Mouse (Mus musculus) forebrain, embryonic 12.5 days (tissue): ENCODE measurements at regions not wholly inside any gene's neighbourhood (a gene's known extent, or its start where the extent isn't known, plus 50 kb on each side); places are given as distances from the start of the nearest gene placed in this dataset.

ENCODE experiments used
- ATAC-seq: fragments of 200-750 bp; cut with Nextera tagmentation; 2 replicates; pipeline ENCODE4 v1.8.0; 2017; ENCODE audit warnings: moderate TSS enrichment; ENCODE audit not compliant: low FRiP score
- H3K27ac ChIP-seq: fragments of 300-500 bp; sonication (generic); 2 replicates; pipeline ENCODE4 v1.5.1; 2016; ENCODE audit warnings: mild to moderate bottlenecking
- H3K27me3 ChIP-seq: fragments of 300-500 bp; sonication (generic); 2 replicates; pipeline ENCODE4 v1.6.1; 2016; ENCODE audit warnings: mild to moderate bottlenecking
- H3K36me3 ChIP-seq: fragments of 300-500 bp; sonication (generic); replicated peaks from 2 replicates; pipeline ENCODE4 v1.6.1; 2016; ENCODE audit warnings: mild to moderate bottlenecking
- H3K4me1 ChIP-seq: fragments of 300-500 bp; sonication (generic); 2 replicates; pipeline ENCODE4 v1.6.1; 2016
- H3K4me2 ChIP-seq: fragments of 300-500 bp; sonication (generic); 2 replicates; pipeline ENCODE4 v1.6.1; 2016; ENCODE audit warnings: mild to moderate bottlenecking, moderate library complexity
- H3K4me3 ChIP-seq: fragments of 300-500 bp; sonication (generic); replicated peaks from 2 replicates; pipeline ENCODE4 v1.5.1; 2016; ENCODE audit warnings: mild to moderate bottlenecking
- H3K9ac ChIP-seq: fragments of 300-500 bp; sonication (generic); 2 replicates; pipeline ENCODE4 v1.6.1; 2016; ENCODE audit warnings: mild to moderate bottlenecking
- H3K9me3 ChIP-seq: fragments of 300-500 bp; sonication (generic); 2 replicates; pipeline ENCODE4 v1.6.1; 2016
- WGBS: fragments of 180-500 bp; shearing (Covaris S2); methylation state at CpG from one replicate; pipeline ENCODE4 v1.1.7; 2016; 5-methylcytosine and 5-hydroxymethylcytosine counted together

DNA sequence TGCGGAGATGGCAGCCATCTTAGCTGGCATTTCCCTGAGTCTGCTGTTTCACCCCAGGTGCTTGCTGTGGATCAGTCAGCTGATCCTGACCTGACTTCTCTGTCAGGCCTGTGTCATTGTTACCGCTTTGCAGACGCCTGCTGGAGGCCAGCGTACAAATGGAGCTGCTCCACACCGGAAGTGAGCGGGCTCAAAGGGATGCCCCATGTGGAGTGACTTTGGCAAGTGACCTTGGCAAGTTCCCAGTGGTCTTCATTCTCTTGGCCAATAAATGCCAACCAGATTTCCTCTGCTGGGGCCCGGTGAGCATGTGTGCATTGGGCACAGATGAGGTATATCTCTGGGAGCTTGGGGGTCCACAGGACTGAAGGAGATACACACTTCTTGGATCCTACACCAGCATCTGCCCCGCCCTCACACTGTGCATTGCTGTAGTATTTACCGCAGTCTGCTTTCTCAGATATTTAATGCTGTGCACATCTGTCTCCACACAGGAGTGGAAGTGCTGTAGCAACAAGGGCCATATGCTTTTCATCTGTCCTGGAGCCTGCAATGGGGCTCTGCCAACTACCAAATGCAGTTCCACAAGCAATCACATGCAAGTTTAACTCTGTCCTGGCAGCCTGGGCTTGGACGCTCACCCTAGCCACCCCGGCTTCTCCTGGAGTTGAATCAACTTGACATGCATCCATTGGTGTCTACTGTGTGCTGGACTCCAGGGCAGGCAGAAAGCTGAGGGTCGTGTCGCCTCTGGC, 202.7 kb downstream of the Cdh26 start:
- Histone ChIP-seq H3K27ac (no peak overlapping the region), H3K4me3 (no peak overlapping the region), H3K9ac (no peak overlapping the region), H3K4me1 (peaks cover 40% of the 10 kb centered on the region), H3K4me2 (no peak overlapping the region), H3K9me3 (no peaks in the 10 kb centered on the region), H3K36me3 (no peaks in the 10 kb centered on the region), H3K27me3 (peaks cover 15% of the 10 kb centered on the region; the same call in 1 of the 2 replicates)
- 88% methylated on average over 13 of the region's 13 CpGs for WGBS
- no peak for ATAC-seq

DNA sequence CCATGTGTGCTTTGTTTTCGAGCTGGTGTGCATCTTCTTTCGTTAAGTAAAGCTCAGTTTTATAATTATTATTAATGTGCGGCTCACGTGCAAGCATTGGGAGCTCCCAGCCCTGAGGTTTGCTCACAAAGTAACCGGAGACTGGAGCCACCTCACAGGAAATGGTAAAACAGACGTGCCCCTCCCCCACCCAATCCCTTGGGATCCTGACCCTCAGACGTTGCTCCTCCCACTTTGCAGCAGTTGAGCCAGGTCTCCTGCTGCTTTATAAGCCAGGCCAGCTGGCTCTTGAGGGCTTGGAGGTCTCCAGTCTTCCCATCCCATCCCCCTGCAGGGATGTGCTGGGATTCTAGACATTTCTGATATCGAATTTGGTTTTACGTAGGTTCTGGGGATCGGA, 203.8 kb downstream of the Cdh26 start:
- no peak for ATAC-seq
- Histone ChIP-seq H3K4me1 (peaks cover 33% of the 10 kb centered on the region), H3K27ac (no peak overlapping the region), H3K4me2 (no peak overlapping the region), H3K9ac (no peak overlapping the region), H3K4me3 (no peak overlapping the region), H3K27me3 (peaks cover 17% of the 10 kb centered on the region; the same call in 1 of the 2 replicates), H3K9me3 (no peaks in the 10 kb centered on the region), H3K36me3 (no peaks in the 10 kb centered on the region)
- 63% methylated on average over 10 of the region's 10 CpGs for WGBS

DNA sequence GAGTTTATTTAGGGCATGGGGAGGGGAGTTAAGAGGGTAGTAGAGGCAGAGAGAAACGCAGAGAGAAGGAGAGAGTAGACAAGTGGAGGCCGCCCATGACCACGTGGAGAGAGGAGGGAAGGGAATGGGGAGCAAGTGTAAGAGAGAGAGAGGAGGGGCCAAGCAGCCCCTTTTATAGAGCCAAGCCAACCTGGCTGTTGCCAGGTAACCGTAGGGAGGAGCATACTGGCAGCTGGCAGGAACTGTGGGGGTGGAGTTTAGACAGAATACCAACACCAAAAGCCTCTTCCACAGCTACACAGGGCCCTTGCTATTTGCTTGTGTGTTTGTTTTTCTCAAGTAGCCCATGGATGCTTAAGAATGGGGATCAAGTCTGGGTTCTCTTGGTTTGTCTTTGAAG, 205.4 kb downstream of the Cdh26 start:
- no peaks in the 10 kb centered on the region for H3K9me3 ChIP-seq
- no peak overlapping the region for H3K4me3 ChIP-seq
- peak; percentile 67; the same call in 1 of the 2 replicates for ATAC-seq
- H3K27me3 ChIP-seq, result peaks cover 30% of the 10 kb centered on the region
- H3K4me2 ChIP-seq, result no peak overlapping the region
- H3K27ac ChIP-seq, result no peak overlapping the region
- H3K9ac ChIP-seq, result no peak overlapping the region; the same call in 1 of the 2 replicates
- 32% methylated on average over 4 of the region's 4 CpGs for WGBS
- peaks cover 33% of the 10 kb centered on the region for H3K4me1 ChIP-seq
- no peaks in the 10 kb centered on the region for H3K36me3 ChIP-seq

DNA sequence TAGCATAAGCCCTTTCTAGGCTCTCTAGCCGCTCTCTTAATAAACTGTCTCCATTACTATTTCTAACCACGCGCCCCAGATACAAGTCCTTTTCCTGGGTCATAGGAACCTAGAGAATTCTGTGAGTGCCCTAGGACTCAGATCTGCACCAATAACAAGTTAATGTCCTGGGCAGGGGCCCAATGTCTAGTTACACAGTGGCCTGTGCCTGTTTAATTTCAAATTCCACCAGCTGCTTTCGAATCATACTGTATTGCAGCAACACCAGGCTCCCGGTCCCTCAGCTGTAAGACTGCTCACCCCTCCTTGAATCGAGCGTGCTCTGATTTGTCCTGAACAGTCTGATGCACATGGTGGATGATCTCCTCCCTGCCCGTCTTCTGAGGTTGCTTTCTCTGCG, 206.6 kb downstream of the Cdh26 start:
- no peak overlapping the region for H3K4me2 ChIP-seq
- H3K9me3 ChIP-seq, result no peaks in the 10 kb centered on the region
- H3K36me3 ChIP-seq, result no peaks in the 10 kb centered on the region
- no peak overlapping the region for H3K4me3 ChIP-seq
- no peak overlapping the region for H3K27ac ChIP-seq
- no peak for ATAC-seq
- 90% methylated on average over 9 of the region's 9 CpGs for WGBS
- H3K9ac ChIP-seq, result no peak overlapping the region
- peaks cover 35% of the 10 kb centered on the region for H3K27me3 ChIP-seq
- H3K4me1 ChIP-seq, result peaks cover 33% of the 10 kb centered on the region

DNA sequence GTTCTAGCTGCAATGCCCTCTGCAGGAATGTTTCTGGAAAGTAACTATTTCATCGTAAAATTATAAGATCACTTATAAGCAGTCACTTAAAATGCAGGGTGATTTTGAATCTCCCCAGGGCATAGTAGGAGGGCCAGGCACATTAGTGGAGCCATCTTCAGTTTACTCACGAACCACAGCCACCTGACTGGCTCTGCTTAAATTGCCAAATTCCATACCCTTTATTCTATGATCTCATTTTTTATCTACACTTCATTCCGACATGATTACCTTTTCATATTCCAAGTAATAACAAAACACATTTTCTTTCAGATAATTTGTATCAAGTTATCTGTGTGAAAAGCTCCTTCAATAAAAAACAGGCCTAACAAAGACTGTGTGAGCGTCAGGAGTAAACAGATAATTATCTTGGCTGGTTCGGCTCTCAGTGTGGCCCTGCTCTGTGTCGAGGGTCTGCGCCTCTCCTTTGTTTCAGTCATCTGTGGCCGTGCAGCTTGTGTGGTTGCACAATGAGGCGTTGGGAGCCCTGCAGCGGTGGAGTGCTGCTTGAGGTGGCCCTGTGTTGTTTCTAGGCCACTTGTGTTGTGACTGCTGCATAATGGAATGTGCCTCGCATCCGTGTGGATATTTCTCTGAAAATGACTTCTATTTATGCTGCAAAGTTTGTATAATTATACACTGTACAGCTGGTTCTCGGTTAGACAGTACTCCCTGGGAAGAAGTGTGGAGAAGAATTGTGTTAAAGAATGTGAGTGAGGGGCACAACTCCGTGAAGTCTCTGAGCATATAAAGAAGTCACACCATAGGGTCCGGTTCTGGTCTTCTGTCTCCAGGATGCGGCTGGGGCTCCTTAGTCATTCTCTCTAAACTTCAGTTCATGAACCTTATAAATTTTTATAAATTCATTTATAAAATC, 212.1 kb downstream of the Cdh26 start:
- peak; percentile 86; the same call in 1 of the 2 replicates for ATAC-seq
- Histone ChIP-seq H3K36me3 (no peaks in the 10 kb centered on the region), H3K27me3 (peaks cover 50% of the 10 kb centered on the region), H3K9me3 (no peaks in the 10 kb centered on the region), H3K9ac (no peak overlapping the region), H3K27ac (no peak overlapping the region), H3K4me2 (0 out of 2 replicates have a peak overlapping the region, but pooled peaks have one; percentile 10), H3K4me3 (no peak overlapping the region), H3K4me1 (peaks cover 6% of the 10 kb centered on the region)
- 16% methylated on average over 16 of the region's 16 CpGs for WGBS

DNA sequence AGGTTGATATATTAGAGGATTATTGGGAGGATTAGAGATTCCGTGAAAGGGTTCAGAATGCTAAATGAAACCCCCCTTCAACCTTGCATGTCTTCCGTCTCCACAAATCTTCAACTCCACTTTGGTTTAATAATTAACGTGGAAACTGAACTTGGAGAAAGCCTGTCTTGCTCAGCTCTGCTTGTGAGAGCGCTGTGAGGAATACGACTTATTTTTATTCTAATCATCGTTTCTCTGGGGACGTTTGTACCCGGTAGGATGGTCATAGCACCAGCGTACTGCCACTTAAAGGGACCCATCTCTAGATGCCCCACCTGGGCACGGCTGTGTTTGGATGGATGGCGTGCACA, 212.7 kb downstream of the Cdh26 start:
- H3K9me3 ChIP-seq, result no peaks in the 10 kb centered on the region
- no peak overlapping the region for H3K9ac ChIP-seq
- no peak overlapping the region for H3K4me3 ChIP-seq
- H3K27ac ChIP-seq, result no peak overlapping the region
- WGBS, result 66% methylated on average over 11 of the region's 11 CpGs
- H3K36me3 ChIP-seq, result no peaks in the 10 kb centered on the region
- H3K4me1 ChIP-seq, result peaks cover 6% of the 10 kb centered on the region
- peaks cover 46% of the 10 kb centered on the region for H3K27me3 ChIP-seq
- no peak for ATAC-seq
- H3K4me2 ChIP-seq, result no peak overlapping the region

DNA sequence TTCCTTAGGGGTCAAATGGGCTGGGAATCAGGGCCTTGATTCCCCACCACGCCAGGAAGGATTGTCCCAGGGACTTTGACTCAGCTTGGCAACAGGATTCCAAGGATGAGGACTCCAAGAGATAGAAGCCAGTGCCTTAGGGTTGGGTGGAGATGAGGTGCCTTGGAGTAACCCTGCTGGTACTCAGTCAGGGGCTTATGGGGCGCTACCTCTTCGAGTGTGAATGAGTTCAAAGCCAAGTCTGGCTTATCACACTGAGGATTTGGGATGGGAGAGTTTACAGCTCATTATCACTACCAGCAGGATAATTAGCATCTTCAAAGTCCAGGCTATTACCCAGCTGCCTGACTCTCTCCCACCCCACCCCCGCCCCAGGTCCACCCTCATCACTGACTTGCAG, 213.5 kb downstream of the Cdh26 start:
- no peak overlapping the region for H3K4me3 ChIP-seq
- no peaks in the 10 kb centered on the region for H3K9me3 ChIP-seq
- peaks cover 44% of the 10 kb centered on the region for H3K27me3 ChIP-seq
- no peaks in the 10 kb centered on the region for H3K36me3 ChIP-seq
- ATAC-seq, result no peak
- 57% methylated on average over 4 of the region's 4 CpGs for WGBS
- no peak overlapping the region for H3K4me2 ChIP-seq
- no peak overlapping the region for H3K9ac ChIP-seq
- no peak overlapping the region for H3K27ac ChIP-seq
- peaks cover 6% of the 10 kb centered on the region for H3K4me1 ChIP-seq

DNA sequence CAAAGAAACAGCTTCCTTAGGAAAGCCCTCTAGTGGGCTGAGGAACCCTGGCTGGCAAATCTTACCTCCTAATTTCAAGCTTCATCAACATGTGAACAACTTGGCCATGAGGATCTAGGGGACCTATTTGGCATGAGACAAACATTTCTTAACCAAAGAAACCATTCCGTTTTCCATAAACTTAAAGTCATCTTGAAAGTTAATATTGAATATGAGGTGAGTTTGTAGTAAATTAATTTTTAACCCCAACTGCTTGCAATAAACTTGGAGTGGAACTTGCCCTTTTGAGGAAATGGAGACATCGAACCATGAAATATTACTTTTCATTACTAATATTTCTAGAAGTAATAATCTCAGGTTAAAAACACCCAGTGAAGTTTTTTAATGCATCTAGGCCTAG, 229.7 kb downstream of the Cdh26 start:
- Histone ChIP-seq H3K27ac (no peak overlapping the region), H3K4me1 (no peaks in the 10 kb centered on the region), H3K9me3 (no peaks in the 10 kb centered on the region), H3K9ac (no peak overlapping the region), H3K4me3 (no peak overlapping the region), H3K4me2 (no peak overlapping the region), H3K36me3 (no peaks in the 10 kb centered on the region), H3K27me3 (0 out of 2 replicates have a peak, but pooled peaks cover 3% of the 10 kb centered on the region)
- WGBS, result 90% methylated on average over 2 of the region's 2 CpGs
- no peak for ATAC-seq

DNA sequence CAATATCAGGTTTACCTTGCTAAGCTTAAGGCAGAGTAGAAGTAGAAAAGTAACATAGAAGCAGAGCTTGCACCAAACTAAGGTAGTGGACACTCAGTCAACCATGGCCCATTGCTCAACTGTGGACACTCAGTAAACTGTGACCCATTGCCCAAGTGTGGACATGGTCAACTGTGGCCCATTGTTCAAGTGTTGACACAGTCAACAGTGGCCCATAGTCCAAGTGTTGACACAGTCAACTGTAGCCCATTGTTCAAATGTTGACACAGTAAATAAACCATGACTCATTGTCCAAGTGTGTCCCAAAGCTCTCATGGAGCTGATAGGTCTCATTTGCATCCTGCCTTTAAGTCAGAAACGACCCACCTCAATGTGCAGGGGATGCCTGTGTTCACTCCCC, 232.1 kb downstream of the Cdh26 start:
- whole genome bisulfite sequencing, result 57% methylated on average over 1 of the region's 1 CpGs
- Histone ChIP-seq H3K9me3 (no peaks in the 10 kb centered on the region), H3K9ac (no peak overlapping the region), H3K27me3 (peaks cover 6% of the 10 kb centered on the region; the same call in 1 of the 2 replicates), H3K36me3 (no peaks in the 10 kb centered on the region), H3K4me1 (no peaks in the 10 kb centered on the region), H3K4me2 (no peak overlapping the region), H3K4me3 (no peak overlapping the region), H3K27ac (no peak overlapping the region)
- no peak for ATAC-seq

DNA sequence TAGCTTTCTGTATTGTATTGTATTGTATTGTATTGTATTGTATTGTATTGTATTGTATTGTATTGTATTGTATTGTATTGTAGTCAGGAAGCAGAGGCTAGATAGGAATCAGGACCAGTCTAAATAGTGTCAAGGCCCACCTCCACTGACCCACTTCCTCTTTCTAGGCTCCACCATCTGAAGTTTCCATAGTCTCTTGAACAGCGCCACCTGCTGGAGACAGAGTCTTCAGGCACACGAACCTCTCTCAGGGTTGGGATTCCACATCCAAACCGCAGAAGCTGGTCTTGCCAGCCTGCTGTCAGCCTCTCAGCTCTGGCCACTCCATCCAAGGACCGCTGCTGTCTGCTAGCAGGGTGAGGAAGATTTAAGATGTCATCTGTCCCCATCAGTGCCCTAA, 234.6 kb downstream of the Cdh26 start:
- Histone ChIP-seq H3K36me3 (no peaks in the 10 kb centered on the region), H3K4me1 (no peaks in the 10 kb centered on the region), H3K9ac (no peak overlapping the region), H3K27ac (no peak overlapping the region), H3K9me3 (no peaks in the 10 kb centered on the region), H3K27me3 (peaks cover 16% of the 10 kb centered on the region; the same call in 1 of the 2 replicates), H3K4me3 (no peak overlapping the region), H3K4me2 (no peak overlapping the region)
- 11% methylated on average over 4 of the region's 4 CpGs for WGBS
- ATAC-seq, result peak; percentile 36; the same call in 1 of the 2 replicates

DNA sequence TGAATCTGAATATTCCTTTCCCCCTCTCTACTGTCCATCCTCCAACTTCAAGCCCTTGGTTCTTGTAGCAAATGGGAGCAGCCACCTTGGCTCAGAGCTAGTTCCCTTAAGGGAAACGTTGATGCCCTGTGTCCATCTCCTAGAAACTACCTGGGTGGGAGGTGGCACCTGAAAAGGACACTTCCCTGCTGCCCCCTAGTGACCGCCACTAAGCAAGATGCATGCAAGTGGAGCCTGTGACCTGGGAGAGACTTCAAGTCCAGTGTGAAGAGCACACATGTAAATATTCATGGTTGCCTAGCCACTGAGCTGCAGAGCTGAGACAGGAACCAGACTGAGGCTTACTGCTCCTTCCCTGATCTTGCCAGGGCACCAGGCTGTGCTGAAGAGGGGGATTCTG, 238.1 kb downstream of the Cdh26 start:
- H3K36me3 ChIP-seq, result no peaks in the 10 kb centered on the region
- 17% methylated on average over 2 of the region's 2 CpGs for WGBS
- H3K9ac ChIP-seq, result no peak overlapping the region
- no peaks in the 10 kb centered on the region for H3K9me3 ChIP-seq
- H3K27me3 ChIP-seq, result peaks cover 13% of the 10 kb centered on the region; the same call in 1 of the 2 replicates
- H3K4me2 ChIP-seq, result no peak overlapping the region
- no peak overlapping the region for H3K4me3 ChIP-seq
- no peak overlapping the region for H3K27ac ChIP-seq
- ATAC-seq, result no peak
- 0 out of 2 replicates have a peak, but pooled peaks cover 3% of the 10 kb centered on the region for H3K4me1 ChIP-seq

DNA sequence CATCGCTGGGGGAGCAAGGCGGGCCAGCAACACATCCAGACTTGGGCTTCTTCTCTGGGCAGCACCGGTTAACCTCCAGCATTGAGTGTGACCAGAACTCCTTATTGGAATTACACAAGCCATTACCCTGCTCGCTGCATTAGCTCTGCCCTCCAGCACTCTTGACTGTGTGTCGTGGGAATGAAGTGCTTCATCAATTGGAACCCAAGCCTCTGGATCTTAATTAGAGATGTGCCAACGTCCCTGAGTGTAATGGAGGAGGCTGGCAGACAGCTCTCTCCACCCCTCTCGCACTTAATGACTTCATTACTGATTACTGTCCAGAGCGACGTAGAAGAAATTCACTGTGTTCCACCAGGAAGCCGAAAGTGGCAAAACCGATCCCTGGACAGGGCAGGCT, 240.6 kb downstream of the Cdh26 start:
- Histone ChIP-seq H3K27ac (no peak overlapping the region), H3K36me3 (no peaks in the 10 kb centered on the region), H3K4me1 (0 out of 2 replicates have a peak, but pooled peaks cover 3% of the 10 kb centered on the region), H3K9ac (no peak overlapping the region), H3K27me3 (peaks cover 13% of the 10 kb centered on the region; the same call in 1 of the 2 replicates), H3K4me2 (no peak overlapping the region), H3K4me3 (no peak overlapping the region), H3K9me3 (no peaks in the 10 kb centered on the region)
- WGBS, result 70% methylated on average over 11 of the region's 11 CpGs
- 0 out of 2 replicates have a peak, but pooled peaks have one; percentile 23 for ATAC-seq
